Mouse (Mus musculus): Measurements from ENCODE around the gene Slc25a11. TPM values are rescaled to one million over a fixed set of nuclear protein-coding genes. Genes with fewer than 3 reads are reported as not detected.

Slc25a11 gene
- total RNA-seq (2014; rRNA removed), result 154 and 160 TPM in 2 replicates
- 168 and 171 TPM in 2 replicates for polyA plus RNA-seq (2015; fragmentation: Nextera tagmentation; extraction: Ambion mirVana)

DNA sequence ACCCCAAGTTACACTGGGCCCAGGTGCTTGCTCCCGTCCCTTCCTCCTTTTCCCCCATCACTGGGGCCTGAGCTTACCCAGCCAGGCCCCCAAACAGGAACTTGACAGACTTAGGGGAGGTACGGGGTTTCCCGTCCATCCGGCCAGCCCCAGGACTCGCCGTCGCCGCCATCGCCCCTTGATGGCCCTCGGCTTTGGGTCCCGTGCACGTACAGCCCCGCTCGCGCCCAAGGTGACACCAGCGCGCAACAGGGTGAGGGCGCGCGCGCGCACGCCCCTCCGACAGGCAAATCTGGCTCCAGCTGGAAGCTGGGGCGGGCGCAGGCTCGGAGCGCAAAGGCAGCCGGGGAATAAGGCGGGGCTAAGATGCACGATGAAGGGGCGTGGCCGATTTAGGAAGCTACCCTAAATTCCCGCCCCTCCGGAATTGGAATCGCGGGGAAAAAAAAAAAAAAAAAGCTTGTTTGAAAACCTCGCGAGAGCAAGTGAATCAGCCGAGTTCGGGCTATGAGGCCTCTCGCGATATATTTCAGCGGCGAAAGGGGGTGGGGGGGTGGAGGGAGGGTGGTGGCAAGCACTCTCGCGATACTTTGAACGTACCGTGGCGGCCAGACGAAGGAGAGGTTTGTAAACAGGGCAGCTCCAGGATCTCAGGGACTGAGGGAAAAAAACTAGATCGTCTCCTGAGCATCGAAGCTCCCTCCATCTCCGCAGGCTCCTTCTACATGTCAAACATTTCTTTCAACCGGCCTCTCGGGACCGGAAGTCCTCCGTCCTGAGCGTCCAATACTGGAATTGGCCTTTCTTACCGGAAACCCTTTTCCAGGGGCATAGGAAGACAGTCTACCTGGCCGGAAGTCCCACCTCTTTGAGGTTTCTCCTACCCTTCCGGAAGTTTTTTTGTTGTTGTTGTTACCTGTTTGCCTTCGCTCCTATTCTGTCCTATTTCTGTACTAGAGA, at the start of gene Slc25a11, which contains the start of gene Rnf167:
Gene Slc25a11 (minus strand): TSS at position 789 of the 960 bp plus-strand sequence.
Gene Rnf167 (plus strand): TSS at position 545 of the 960 bp plus-strand sequence.
- Histone ChIP-seq H3K4me1 (ENCODE audit: insufficient read depth, low read length) (peaks cover 13% of the 10 kb centered on the region), H3K4me2 (ENCODE audit: low read depth, low read length) (peak within 1 kb of the TSS; percentile 99), H3K36me3 (ENCODE audit: insufficient read depth, low read length) (peaks cover 32% of the 10 kb centered on the region), H3K27ac (peak within 1 kb of the TSS; percentile 94), H3K9ac (replicated peaks; ENCODE audit: low read length) (peak within 1 kb of the TSS; percentile 86), H3K9me3 (ENCODE audit: low read length) (no peaks in the 10 kb centered on the region), H3K4me3 (ENCODE audit: low read length) (peak within 1 kb of the TSS; percentile 76), H3K27me3 (ENCODE audit: insufficient read depth, low read length) (no peaks in the 10 kb centered on the region)
- TF ChIP-seq CTCF (IDR thresholded peaks at IDR 0.05; ENCODE audit: low read depth), result no peak
- under 1% methylated on average over 63 of the region's 63 CpGs for WGBS
- peak; percentile 95 for ATAC-seq
- DNase-seq (ENCODE audit: low spot score), result peak; percentile 100

DNA sequence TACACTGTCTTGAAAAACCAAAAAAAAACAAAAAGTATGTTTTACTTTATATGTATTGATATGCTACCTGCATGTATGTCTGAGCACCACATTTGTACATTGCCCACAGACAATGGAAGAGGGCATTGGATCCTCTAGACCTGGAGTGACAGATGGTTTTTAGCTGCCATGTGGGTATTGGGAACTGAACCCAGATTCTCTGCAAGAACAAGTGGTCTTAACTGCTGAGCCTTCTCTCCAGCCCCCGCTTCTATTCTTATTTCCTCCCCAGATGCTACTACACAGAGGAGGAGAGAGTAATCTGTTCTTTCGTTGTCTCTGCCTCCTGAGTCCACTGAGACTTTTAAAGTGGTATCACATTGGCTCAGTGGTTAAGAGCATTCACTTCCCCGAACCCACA, 46.2 kb upstream of the Slc25a11 start:
- Histone ChIP-seq H3K9me3 (ENCODE audit: low read length) (no peaks in the 10 kb centered on the region), H3K4me2 (ENCODE audit: low read depth, low read length) (no peak overlapping the region), H3K9ac (replicated peaks; ENCODE audit: low read length) (no peak overlapping the region), H3K27me3 (ENCODE audit: insufficient read depth, low read length) (no peaks in the 10 kb centered on the region), H3K4me3 (ENCODE audit: low read length) (no peak overlapping the region), H3K27ac (no peak overlapping the region), H3K36me3 (ENCODE audit: insufficient read depth, low read length) (no peaks in the 10 kb centered on the region), H3K4me1 (ENCODE audit: insufficient read depth, low read length) (peaks cover 6% of the 10 kb centered on the region)
- no peak for TF ChIP-seq CTCF (IDR thresholded peaks at IDR 0.05; ENCODE audit: low read depth)
- DNase-seq (ENCODE audit: low spot score), result no peak
- 77% methylated on average over 3 of the region's 3 CpGs for WGBS
- no peak for ATAC-seq

DNA sequence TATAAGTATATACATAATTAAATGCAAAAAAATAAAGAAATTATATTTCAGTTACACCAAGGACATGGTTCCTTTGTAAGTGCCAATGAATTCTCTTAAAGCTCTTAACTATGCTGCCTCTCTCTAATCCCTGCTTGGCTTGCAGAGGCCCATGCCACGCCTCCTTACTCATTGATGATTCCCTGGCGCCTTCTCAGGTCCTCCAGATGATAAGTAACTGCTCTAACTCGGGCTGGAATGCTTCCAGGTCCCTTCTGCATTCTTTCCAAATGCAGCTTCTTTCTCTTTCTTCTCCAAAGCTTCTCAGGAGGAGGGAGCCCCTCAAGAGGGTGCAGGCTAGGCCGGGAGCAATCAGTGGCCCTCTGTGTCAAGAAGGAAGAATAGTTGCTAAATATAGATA, 42.3 kb upstream of the Slc25a11 start:
- Histone ChIP-seq H3K36me3 (ENCODE audit: insufficient read depth, low read length) (peaks cover 2% of the 10 kb centered on the region; the same call in 1 of the 2 replicates), H3K9me3 (ENCODE audit: low read length) (no peaks in the 10 kb centered on the region), H3K4me1 (ENCODE audit: insufficient read depth, low read length) (peaks cover 21% of the 10 kb centered on the region), H3K4me3 (ENCODE audit: low read length) (no peak overlapping the region), H3K27me3 (ENCODE audit: insufficient read depth, low read length) (no peaks in the 10 kb centered on the region), H3K4me2 (ENCODE audit: low read depth, low read length) (no peak overlapping the region), H3K27ac (no peak overlapping the region), H3K9ac (replicated peaks; ENCODE audit: low read length) (no peak overlapping the region)
- WGBS, result 52% methylated on average over 4 of the region's 4 CpGs
- TF ChIP-seq CTCF (IDR thresholded peaks at IDR 0.05; ENCODE audit: low read depth), result no peak
- DNase-seq (ENCODE audit: low spot score) (no peak), ATAC-seq (no peak)

DNA sequence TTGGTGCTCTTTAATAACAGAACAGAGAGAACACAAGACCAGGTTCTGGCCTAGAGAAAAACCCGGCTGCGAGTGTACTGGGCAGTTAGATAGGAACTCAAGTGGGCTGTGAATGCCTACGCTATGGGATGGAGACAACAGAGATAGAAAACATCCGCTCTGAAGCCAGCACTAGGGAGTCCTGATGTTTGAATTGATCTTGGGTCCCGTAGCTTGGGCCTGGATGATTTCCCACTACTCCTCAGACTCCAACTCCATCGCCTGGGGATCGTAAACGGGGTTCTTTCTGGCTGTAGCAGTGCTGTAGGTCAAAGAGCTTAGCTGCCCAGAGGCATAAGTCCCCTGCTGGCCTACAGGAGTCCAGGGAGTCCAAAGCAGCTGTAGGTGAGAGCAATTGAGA, 41.1 kb upstream of the Slc25a11 start:
- ATAC-seq, result peak; percentile 13; the same call in 1 of the 2 replicates
- peak; percentile 9 for DNase-seq (ENCODE audit: low spot score)
- H3K27me3 ChIP-seq (ENCODE audit: insufficient read depth, low read length), result no peaks in the 10 kb centered on the region

DNA sequence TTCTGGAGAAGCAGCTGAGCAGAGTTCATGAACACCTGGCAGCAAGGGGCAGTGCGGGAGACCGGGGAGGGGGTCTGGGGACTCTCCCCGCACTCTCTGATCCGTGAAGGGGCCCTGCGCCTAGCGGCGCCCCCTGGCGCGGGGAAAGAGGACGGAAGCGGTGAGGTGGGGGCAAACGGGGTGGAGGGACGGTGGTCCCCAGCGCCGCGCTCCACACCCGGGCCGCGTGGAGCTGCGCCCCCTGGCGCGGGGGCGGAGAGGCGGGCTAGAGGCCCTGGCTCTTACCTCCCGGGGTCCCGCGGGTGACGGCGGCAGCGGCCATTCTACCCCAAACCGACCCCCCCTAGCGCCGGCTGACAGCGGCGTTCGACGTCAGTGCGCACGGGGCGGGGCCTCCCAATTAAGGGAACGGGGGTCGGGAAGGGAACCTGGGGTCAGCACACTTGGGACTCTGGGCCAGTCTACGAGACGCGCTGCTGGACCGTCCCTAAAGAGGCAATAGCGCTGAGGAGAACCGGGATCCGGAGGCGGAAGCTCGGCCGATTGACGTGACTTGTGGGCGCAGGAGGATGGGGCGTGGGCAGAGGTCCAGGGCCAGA, 40.4 kb upstream of the Slc25a11 start, which contains the start of gene Camta2:
Gene Camta2 (minus strand): TSS at position 505 of the 599 bp plus-strand sequence.
- peaks cover 13% of the 10 kb centered on the region; the same call in 1 of the 2 replicates for H3K36me3 ChIP-seq (ENCODE audit: insufficient read depth, low read length)
- ATAC-seq, result peak; percentile 85
- peaks cover 21% of the 10 kb centered on the region for H3K4me1 ChIP-seq (ENCODE audit: insufficient read depth, low read length)
- TF ChIP-seq CTCF (IDR thresholded peaks at IDR 0.05; ENCODE audit: low read depth), result peak; percentile 46
- H3K9ac ChIP-seq (replicated peaks; ENCODE audit: low read length), result peak within 1 kb of the TSS; percentile 85
- DNase-seq (ENCODE audit: low spot score), result peak; percentile 90
- peak within 1 kb of the TSS; percentile 73 for H3K4me3 ChIP-seq (ENCODE audit: low read length)
- peak within 1 kb of the TSS; percentile 87 for H3K27ac ChIP-seq
- WGBS, result 0% methylated on average over 52 of the region's 55 CpGs
- H3K4me2 ChIP-seq (ENCODE audit: low read depth, low read length), result peak within 1 kb of the TSS; percentile 79
- H3K27me3 ChIP-seq (ENCODE audit: insufficient read depth, low read length), result no peaks in the 10 kb centered on the region
- H3K9me3 ChIP-seq (ENCODE audit: low read length), result no peaks in the 10 kb centered on the region

More for the DNA sequence above, 41.1 kb upstream of the Slc25a11 start:
- peaks cover 21% of the 10 kb centered on the region for H3K4me1 ChIP-seq (ENCODE audit: insufficient read depth, low read length)
- peak overlapping the region; percentile 73 for H3K4me3 ChIP-seq (ENCODE audit: low read length)
- H3K4me2 ChIP-seq (ENCODE audit: low read depth, low read length), result peak overlapping the region; percentile 79
- no peak for TF ChIP-seq CTCF (IDR thresholded peaks at IDR 0.05; ENCODE audit: low read depth)
- 7% methylated on average over 8 of the region's 8 CpGs for WGBS
- H3K9ac ChIP-seq (replicated peaks; ENCODE audit: low read length), result peak overlapping the region; percentile 85
- peaks cover 13% of the 10 kb centered on the region; the same call in 1 of the 2 replicates for H3K36me3 ChIP-seq (ENCODE audit: insufficient read depth, low read length)
- H3K9me3 ChIP-seq (ENCODE audit: low read length), result no peaks in the 10 kb centered on the region
- H3K27ac ChIP-seq, result peak overlapping the region; percentile 87

DNA sequence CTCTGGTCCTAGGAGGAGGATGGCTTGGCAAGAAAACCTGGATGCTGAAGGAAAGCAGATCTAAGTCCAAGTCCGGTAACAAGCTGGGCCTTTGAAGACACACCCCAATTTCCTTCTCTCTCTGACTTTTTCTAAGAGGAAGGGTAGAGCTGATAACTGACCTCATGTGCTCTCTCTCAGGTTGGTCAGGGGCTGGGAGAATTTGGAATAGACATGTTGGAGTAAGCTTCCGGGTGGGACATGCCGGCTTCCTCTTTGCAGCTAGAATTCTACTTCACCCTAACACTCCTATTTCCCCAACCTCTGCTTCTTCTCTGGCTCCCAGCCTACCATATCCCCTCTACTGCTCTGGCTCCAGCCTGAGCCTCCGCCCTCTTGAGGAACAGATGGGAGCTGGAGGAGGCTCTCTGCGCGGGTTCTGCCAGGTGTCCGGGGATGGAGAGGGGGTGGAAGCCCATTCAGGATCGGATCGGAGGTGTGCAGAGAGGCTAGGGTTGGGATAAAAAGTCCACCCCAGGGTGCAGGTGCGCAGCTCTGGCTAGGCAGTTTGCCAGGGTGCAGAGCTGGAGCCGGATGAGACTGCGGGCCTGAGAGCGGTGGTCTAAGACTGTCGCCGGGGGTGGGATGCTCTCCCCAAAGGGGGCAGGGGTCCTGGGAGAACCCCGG, 39.8 kb upstream of the Slc25a11 start:
- TF ChIP-seq CTCF (IDR thresholded peaks at IDR 0.05; ENCODE audit: low read depth), result peak; percentile 26
- DNase-seq (ENCODE audit: low spot score), result peak; percentile 54
- peak overlapping the region; percentile 85 for H3K9ac ChIP-seq (replicated peaks; ENCODE audit: low read length)
- WGBS, result 2% methylated on average over 16 of the region's 16 CpGs
- peak overlapping the region; percentile 79 for H3K4me2 ChIP-seq (ENCODE audit: low read depth, low read length)
- H3K4me1 ChIP-seq (ENCODE audit: insufficient read depth, low read length), result peaks cover 25% of the 10 kb centered on the region
- peak overlapping the region; percentile 87 for H3K27ac ChIP-seq
- H3K27me3 ChIP-seq (ENCODE audit: insufficient read depth, low read length), result no peaks in the 10 kb centered on the region
- no peaks in the 10 kb centered on the region for H3K9me3 ChIP-seq (ENCODE audit: low read length)
- H3K4me3 ChIP-seq (ENCODE audit: low read length), result peak overlapping the region; percentile 73
- ATAC-seq, result peak; percentile 64
- peaks cover 13% of the 10 kb centered on the region; the same call in 1 of the 2 replicates for H3K36me3 ChIP-seq (ENCODE audit: insufficient read depth, low read length)
